Mouse (Mus musculus) gonadal fat pad, adult 2 months (tissue): ENCODE results near the gene Hrh3. TPM values are rescaled to one million over a fixed set of nuclear protein-coding genes. Genes with fewer than 3 reads are reported as not detected.
A peak's percentile ranks its signal among the peaks of the same experiment; 100 is the strongest.

ENCODE experiments used
- DNase-seq: peaks from one replicate; pipeline ENCODE4 v3.0.0-alpha.2; 2012; ENCODE audit warnings: low read depth
- polyA plus RNA-seq: library from polyadenylated mRNA; depleted of rRNA; stranded (reverse); fragments of >200 nt; gene quantifications from 2 replicates; pipeline ENCODE4 v1.2.3, GENCODE M21; 2012

The Hrh3 gene
- polyA plus RNA-seq, 1 experiment: 1.4 TPM

GRCm38 (mm10) chr2:180105441-180106190 lies 1.3 kb upstream of the Hrh3 start:
- DNase-seq: no peak

DNA sequence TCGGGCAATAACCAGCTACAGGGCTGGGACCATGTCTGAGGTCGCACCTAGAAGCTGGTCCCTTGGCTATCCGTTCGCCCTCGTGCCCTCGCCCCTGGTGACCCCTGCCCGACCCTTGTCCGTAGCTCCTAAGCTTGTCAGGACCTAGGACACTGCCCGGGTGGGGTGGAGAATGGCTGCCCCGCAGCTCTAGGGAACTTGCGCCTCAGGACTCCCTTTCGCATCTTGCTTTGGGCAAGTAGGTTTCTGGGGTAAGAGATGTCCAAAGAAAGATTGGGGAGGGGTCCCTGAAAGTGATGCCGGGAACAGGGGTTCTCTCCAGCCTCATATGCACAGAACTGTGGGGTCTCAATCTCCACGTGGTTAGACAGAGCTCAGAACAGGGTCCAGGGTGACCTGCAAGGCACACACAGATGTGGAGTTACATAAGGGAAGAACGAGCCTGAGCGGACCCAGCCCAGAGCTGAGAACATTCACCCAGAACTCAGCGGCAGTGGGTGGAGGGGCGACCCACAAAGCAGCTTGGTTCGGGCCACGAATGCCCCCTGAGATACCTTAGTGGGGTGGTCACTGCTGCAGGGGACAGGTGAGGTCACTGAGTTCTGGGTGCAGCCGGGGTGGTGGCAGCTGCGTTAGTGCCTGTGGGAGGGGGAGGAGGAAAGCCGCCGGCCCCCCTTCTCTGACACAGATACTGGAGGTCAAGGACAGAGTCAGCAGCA lies 530 bp upstream of the Hrh3 start:
- DNase-seq: no peak

DNA sequence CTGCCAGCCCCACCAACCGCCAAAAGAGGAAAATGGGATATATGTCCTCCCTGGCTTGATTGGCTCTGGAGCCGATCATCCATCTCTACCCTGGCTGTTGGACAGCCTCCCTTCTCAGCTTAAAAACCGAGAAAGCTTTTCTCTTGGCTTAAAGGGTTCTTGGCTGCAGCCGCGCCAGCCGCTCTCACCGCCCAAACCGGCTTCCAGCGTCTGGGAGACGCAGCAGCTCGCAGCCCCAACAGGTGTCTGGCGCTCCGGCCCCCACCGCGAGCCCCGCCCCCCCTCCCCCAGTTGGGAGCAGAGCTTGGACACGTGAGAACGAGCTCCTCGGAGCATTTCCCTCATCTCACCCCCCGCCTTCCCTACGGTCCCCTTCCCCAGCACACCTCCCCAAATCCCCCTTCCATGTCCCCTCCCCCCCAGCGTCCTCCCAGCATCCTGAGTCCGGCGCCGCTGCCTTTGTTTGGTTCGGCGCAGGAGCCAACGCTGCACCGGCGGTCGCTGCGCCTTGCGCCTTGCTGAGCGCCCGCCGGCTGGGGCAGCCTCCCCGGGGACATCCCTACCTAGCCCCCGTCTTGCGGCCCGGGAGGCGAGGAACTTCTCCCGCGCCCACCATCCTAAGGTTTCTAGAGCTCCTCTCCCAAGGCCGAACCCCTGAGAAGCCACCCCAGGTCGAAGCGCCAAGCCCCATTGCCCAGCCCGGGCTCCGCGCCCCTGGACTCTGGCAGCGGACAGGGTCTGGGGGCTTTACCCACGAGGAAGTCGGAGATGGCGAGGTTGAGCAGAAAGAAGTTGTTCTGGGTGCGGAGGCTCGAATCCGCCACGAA lies 924 bp downstream of the Hrh3 start:
- no peak for DNase-seq

- DNase-seq: no peak
Measured at GRCm38 (mm10) chr2:180099529-180099928, 4.8 kb downstream of the Hrh3 start.

- DNase-seq: no peak
Measured at GRCm38 (mm10) chr2:180098167-180098566, 6.1 kb downstream of the Hrh3 start.

GRCm38 (mm10) chr2:180097585-180097984 lies 6.7 kb downstream of the Hrh3 start:
- DNase-seq: no peak

DNA sequence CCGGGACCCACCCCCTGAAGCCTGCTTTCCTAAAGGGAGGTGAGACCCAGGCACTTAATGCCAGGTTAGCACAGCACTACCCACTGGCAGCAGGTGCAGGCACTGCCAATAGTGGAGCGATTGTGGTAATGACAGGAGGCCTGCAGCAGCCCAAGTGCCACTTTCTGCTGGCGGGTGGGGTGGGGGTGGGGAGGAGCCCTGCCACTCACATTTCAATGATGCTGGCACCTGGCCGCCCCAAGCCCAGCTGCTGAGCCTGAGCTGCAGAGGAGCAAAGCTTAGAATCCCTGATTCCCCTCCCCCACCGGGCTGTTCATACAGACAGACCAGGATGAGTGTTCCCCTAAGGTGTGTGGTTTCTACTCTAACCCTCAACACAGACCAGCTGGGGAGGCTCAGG lies 8.6 kb downstream of the Hrh3 start:
- DNase-seq: no peak

GRCm38 (mm10) chr2:180090285-180090684 lies 14.0 kb downstream of the Hrh3 start:
- DNase-seq: no peak

DNA sequence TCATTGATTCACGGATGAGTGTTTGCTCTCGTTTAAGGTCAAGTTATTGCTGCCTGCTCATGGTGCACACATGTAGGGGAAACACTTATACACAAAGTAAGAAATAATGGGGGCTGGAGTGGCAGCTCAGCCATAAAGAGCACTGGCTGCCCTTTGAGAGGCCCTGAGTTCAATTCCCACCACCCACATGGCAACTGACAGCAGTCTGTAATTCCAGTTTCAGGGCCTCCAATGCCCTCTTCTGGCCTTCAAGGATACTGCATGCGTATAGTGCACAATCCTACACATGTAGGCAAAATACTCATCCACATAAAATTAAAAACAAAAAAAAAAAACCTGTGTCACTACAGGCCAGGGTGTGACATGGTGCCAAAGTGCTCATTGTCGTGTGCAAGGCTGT lies 16.8 kb downstream of the Hrh3 start:
- no peak for DNase-seq

- DNase-seq: no peak
Measured at GRCm38 (mm10) chr2:180086637-180087027, 17.7 kb downstream of the Hrh3 start.

DNA sequence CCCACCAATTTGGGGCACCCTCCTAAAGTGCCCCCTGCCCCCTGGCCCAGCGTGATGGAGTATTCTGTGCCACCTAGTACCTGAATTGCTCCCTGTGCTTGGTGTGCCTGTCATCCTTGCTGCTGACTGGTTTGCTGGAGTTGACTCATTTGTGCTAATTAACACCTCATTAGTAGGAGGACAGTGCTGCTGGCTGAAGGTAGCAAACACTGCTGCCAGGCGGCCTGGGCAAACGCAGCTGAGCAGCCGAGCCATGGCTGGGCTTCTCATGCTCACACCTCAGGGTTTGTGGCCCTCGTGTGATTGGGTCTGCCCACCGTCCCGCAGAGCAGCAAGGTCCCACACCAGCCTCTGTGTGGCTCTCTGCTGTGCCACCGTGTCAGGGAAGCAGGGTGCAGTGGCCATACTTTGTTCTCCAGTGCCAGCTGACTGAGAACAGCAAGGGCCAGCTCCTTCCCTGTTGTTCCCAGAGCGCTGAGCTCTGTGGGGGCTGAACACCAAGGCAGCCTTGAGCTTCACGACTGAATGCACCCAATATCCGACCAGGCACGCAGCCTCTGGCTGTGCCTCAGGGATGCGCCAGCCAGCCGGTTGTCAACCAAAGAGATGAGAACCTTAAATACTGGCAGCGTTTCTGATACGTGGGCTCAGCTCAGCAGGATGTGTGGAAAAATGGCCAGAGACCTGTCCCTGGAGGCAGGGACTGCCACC lies 18.2 kb downstream of the Hrh3 start:
- DNase-seq: no peak

- DNase-seq: no peak
Measured at GRCm38 (mm10) chr2:180084565-180084964, 19.7 kb downstream of the Hrh3 start.

DNA sequence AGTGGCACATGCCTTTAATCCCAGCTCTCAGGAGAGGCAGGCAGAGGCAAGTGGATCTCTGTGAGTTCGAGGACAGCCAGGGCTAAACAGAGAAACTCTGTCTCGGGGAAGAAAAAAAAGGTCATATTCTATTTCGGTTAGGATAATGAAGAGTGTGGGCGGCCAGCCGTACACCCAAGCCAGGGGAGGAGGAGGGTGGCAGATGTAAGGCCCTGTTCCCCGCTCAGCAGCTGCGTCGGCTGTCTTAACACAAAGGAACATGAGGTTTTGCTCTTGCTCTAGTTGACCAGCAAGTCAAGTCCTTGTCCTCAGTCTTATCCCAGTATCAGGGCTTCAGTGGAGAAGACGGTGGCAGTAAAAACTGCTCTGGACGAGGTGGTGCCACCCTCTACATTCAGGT lies 21.2 kb downstream of the Hrh3 start:
- DNase-seq: no peak

GRCm38 (mm10) chr2:180080680-180081079 lies 23.6 kb downstream of the Hrh3 start:
- no peak for DNase-seq

- DNase-seq: no peak
Measured at GRCm38 (mm10) chr2:180077622-180078021, 26.7 kb downstream of the Hrh3 start.

DNA sequence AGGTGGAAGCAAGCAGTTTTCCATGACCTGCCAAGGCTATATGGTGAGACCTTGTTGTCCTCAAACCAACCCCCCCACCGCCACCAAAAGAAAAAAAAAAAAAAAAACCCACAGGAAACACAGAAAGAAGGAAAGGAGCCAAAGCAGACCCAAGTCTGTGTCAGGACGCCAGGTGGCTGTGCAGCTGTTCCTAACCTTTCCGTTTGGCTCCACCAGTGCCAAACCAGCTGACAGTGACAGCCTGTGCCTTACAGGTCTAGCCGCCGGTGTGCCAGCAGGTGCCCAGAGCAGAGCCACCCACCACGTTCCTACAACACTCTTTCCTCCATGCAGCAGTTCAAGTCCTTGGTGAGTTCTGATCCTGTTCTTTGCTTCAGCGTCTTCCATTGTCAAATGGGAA lies 31.4 kb downstream of the Hrh3 start:
- DNase-seq: no peak

DNA sequence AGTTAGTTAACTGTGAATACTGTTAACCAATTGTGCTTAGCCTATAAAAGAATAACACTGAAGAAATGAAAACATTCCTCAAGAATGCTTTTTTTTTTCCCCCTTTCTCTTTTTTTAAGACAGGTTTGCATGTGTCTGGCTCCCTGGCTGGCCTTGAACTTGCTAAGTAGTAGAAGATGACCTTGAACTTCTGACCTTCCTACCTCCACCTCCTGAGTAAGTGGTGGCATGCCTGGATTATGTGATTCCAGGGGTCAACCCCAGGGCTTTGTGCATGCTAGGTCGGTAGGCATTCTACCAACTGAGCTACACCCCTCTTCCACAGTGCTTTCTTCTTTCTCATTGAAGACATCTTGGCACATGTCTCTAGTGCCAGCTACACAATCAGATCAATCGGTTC lies 32.6 kb downstream of the Hrh3 start:
- DNase-seq: no peak

- peak; percentile 28 for DNase-seq
Measured at GRCm38 (mm10) chr2:180070481-180071453, 33.5 kb downstream of the Hrh3 start, which contains the start of gene Mtg2. TSS of gene Mtg2 (plus strand) at chr2:180070588.

DNA sequence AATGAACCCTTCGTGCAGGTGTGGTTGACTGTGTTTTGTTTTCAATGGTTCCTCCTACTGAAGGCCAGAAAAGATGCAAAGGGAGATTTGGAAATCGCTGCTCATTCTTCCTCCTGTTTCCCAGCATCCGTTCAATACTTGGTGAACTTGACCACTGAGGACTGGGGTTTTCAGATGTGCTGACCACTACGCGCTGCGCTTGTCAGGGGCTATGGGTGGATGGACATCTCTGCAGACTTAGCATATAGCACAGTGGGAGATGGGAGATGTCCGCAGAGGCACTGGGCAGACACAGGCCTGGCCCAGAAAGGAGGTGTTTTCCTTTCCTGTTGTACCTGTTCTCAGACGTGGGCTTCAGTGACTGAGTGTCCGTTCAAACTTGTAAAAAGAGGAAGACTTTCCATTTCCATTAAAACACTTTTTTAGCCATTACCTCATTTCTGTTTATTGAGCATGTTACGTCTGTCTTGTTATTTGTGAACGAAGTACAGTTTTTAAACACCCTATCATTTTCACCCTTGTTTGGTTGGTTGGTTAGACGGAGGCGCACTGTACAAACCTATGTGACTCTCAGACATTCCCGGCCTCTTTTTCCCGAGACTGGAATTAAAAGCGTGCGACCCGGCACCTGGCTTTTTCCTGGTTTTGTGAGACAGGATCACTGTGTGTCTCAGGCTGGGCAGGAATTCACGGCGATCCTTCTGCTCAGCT lies 34.4 kb downstream of the Hrh3 start:
- peak; percentile 12 for DNase-seq
